Mouse (Mus musculus) olfactory bulb, adult 2 months (tissue): Measurements from ENCODE around the gene Zfp148. TPM values are rescaled to one million over a fixed set of nuclear protein-coding genes. Genes with fewer than 3 reads are reported as not detected.
"Not testable (repeated sequence)": the region's sequence is repeated elsewhere in the genome, so short reads cannot be mapped to it uniquely, and the experiment has no call there.

Source experiments
- H3K27ac ChIP-seq: fragments of 200-500 bp; 2 replicates; pipeline ENCODE4 v1.5.1; 2012; ENCODE audit warnings: low read depth, low read length; ENCODE audit not compliant: insufficient read depth
- H3K4me1 ChIP-seq: fragments of 200-500 bp; 2 replicates; pipeline ENCODE4 v1.6.1; 2012; ENCODE audit warnings: low read length; ENCODE audit not compliant: control insufficient read depth, insufficient read depth
- H3K4me3 ChIP-seq: fragments of 200-500 bp; 2 replicates; pipeline ENCODE4 v1.5.1; 2012; ENCODE audit warnings: mild to moderate bottlenecking, low read depth, low read length, moderate library complexity; ENCODE audit not compliant: insufficient read depth
- CTCF ChIP-seq: fragments of 200-500 bp; IDR thresholded peaks from 2 replicates; pipeline ENCODE4 v1.5.1; 2012; ENCODE audit warnings: low read depth, mild to moderate bottlenecking, low read length, moderate library complexity; ENCODE audit not compliant: insufficient read depth
- POLR2A ChIP-seq: fragments of 200-500 bp; IDR thresholded peaks from 2 replicates; pipeline ENCODE4 v1.6.1; 2012; ENCODE audit warnings: mild to moderate bottlenecking, low read depth, low read length, moderate library complexity; ENCODE audit not compliant: insufficient read depth
- WGBS: fragments of 180-500 bp; shearing (Covaris S2); methylation state at CpG from one replicate; pipeline ENCODE4 v1.1.7; 2018; 5-methylcytosine and 5-hydroxymethylcytosine counted together
- polyA plus RNA-seq: library from polyadenylated mRNA; stranded (reverse); fragments of >200 nt; gene quantifications from 2 replicates; pipeline ENCODE4 v1.2.4, GENCODE M21; 2012; ENCODE audit warnings: low replicate concordance; ENCODE audit not compliant: missing spikeins, insufficient read depth, insufficient read length

Zfp148 gene
- polyA plus RNA-seq, result 48.4 and 83.8 TPM in 2 replicates

DNA sequence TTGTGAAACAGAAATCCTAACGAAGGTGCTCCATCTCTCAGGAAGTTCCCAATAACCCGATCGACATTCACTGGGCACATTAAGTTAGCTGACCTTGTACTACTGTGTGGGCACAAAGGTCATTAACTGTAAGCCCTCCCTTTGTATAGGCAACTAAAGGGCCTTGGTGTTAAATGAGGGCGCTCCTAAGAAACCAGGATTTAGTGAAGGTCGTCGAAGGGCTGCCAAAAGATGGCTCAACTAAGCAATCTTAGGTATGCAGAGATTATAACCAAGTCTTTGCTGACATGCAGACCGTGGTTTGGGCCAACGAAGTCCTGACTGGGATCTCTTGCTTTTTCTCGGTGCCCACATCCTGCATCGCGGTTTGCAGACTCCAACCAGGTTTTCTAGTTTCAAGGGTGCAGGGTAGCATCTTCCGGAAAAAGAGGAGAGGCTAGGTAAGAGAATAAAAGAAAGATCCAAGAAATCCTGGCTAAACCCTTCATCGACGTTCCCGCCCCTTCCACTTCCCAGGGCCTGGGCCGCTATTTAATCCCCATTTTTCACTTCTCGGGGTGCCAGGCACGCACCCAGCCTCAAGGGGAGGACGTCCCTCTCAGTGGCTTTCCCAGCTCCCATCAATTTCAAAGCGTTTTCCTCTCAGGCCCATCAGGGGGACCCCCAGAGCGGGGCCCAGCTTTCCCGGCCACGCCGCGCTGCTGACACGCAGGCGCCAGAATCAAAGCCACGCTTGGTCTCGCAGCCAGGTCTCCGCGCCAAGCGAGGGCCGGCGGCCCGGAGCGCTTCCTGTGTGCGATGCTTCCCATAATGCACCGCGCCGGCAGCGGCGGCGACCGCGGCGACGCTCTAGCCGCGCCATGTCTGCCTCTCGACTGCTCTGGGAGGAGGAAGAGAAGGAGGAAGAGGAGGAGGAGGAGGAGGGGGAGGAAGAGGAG is at the start of gene Zfp148:
Zfp148 (plus strand) TSS at position 893 of the 938 bp plus-strand sequence.
- not testable (repeated sequence) for H3K4me1 ChIP-seq
- WGBS, result 2% methylated on average over 50 of the region's 50 CpGs
- 0 out of 2 replicates have a peak, but pooled peaks have one; percentile 35 for TF ChIP-seq CTCF
- TF ChIP-seq POLR2A, result peak; percentile 80
- peak within 1 kb of the TSS; percentile 69 for H3K4me3 ChIP-seq
- peak within 1 kb of the TSS; percentile 96 for H3K27ac ChIP-seq

DNA sequence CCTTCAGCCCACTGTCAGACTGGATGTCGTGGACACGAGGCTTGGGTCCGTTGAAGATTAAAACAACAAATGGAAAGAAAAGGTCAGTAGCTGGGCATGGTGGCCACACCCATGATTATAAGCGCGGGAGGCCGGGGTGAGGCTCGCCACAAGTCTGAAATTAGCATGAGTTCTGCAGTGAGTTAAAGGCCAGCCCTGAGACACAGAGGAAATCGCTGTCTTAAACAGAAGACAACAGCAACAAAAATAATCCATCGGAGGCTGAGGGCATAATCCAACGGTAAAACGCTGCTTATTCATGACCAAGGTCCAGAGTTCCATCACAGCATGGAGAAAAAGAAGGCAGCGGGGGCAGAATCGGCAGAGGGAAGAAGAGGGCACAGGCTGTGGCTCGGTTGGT is 47.6 kb upstream of the Zfp148 start:
- Histone ChIP-seq H3K4me3 (no peak overlapping the region), H3K4me1 (peaks cover 11% of the 10 kb centered on the region), H3K27ac (no peak overlapping the region)
- no peak for TF ChIP-seq CTCF
- no peak for TF ChIP-seq POLR2A
- 83% methylated on average over 14 of the region's 14 CpGs for WGBS

DNA sequence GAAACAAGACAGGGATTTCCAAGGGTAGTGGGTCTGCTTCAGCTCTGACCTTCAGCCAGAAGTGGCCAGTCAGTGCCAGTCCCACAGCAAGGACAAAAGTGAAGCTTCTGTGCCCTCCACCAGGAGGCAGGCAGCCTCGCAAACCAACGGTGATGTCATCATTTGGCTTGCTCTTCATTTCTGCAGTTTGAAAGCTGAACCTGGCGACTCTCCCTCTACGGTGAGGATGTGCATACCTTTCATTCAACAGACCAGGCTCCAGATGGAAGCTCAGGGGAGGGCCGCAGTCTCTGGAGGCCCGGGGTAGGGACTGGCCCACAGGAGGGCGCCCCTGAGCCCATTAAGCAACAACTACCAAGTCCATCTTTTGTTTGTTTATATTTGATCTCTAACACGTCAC is 43.5 kb upstream of the Zfp148 start:
- TF ChIP-seq POLR2A (no peak), CTCF (peak; percentile 86; the same call in 1 of the 2 replicates)
- Histone ChIP-seq H3K4me1 (peaks cover 11% of the 10 kb centered on the region), H3K27ac (no peak overlapping the region), H3K4me3 (peak overlapping the region; percentile 13; the same call in 1 of the 2 replicates)
- WGBS, result 9% methylated on average over 8 of the region's 8 CpGs

DNA sequence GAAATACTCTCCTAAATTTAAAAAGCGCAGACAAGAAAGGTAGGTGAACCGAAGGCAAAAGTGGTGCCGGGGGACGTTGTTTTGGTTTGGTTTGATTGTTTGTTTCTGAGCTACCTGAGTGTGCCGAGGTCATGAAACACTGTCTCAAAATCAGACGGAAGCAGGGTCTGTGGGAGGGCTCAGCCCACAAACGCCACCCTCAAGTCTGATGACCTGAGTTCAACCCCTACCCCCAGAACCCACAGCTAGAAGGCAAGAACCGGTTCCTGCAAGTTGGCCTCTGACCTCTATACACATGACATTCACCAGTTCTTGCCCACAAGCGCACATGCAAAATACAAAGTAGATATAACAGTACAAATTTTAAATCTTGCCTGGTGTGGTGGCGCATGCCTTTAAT is 43.0 kb upstream of the Zfp148 start:
- no peak overlapping the region for H3K4me3 ChIP-seq
- 88% methylated on average over 10 of the region's 10 CpGs for WGBS
- no peak for TF ChIP-seq CTCF
- TF ChIP-seq POLR2A, result no peak
- no peak overlapping the region for H3K27ac ChIP-seq
- peaks cover 11% of the 10 kb centered on the region for H3K4me1 ChIP-seq

DNA sequence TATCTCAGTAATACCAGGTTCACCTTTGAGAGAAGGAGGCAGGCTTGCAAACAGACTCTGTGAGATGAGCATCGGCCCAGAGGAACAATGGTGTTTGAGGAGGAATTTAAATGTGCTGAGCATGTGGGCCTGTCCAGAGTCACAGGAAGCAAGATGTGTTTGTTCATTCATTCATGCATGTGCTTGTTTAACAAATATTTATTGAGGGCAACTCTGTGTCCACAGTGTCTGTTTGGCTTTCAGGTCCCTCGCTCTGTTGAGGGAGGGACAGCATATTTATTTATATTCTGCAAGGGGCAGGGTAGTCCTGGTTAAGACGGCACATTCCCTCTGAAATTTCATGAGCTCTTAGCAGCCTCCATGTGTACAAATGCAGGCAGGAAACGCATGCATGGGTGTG is 42.1 kb upstream of the Zfp148 start:
- TF ChIP-seq POLR2A, result no peak
- no peak for TF ChIP-seq CTCF
- no peak overlapping the region for H3K27ac ChIP-seq
- 75% methylated on average over 4 of the region's 4 CpGs for WGBS

DNA sequence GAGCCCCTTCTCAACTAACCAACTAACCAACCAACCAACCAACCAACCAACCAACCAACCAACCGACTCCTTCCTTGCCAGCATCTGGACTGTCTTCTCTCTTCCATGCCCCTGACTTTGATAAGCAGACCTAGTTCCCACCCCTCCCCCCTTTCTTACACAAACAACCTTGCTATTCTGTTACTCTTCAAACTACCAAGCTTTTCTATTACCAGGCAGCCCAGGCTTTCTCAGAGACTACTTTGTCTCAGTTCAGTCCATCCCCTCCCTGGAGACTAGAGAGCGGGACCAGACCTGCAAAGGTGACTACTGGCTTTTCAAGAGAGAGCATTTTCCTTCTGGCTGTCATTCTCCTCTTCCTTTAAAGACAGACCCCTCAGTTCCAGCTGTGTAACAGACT is 41.2 kb upstream of the Zfp148 start:
- WGBS, result 91% methylated on average over 2 of the region's 2 CpGs
- TF ChIP-seq CTCF (no peak), POLR2A (no peak)

More for the DNA sequence above, 42.1 kb upstream of the Zfp148 start:
- peaks cover 15% of the 10 kb centered on the region for H3K4me1 ChIP-seq
- no peak overlapping the region for H3K4me3 ChIP-seq

DNA sequence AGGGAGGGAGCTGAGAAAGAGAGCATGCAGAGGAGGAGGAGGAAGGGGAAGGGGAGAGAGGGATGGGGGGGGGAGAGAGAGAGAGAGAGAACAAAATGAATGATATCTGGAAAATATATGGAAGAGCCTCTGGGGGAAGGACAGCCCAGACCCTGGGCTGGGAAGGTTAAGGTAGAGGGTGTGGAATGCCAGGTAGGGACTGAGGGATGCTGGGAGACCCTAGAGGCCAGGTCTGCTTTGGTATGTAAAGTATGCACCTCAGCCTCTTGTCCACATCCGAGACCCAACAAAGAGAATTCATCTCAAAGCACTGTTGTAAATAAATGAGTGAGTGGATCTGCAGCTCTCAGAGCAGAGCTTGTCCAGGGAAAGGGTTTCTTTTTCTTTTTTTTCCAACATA is 38.3 kb upstream of the Zfp148 start:
- Histone ChIP-seq H3K27ac (no peak overlapping the region), H3K4me1 (peaks cover 20% of the 10 kb centered on the region), H3K4me3 (no peak overlapping the region)
- TF ChIP-seq CTCF (no peak), POLR2A (no peak)
- WGBS, result 79% methylated on average over 1 of the region's 1 CpGs

More for the DNA sequence above, 41.2 kb upstream of the Zfp148 start:
- Histone ChIP-seq H3K4me1 (peaks cover 20% of the 10 kb centered on the region), H3K4me3 (no peak overlapping the region), H3K27ac (no peak overlapping the region)

DNA sequence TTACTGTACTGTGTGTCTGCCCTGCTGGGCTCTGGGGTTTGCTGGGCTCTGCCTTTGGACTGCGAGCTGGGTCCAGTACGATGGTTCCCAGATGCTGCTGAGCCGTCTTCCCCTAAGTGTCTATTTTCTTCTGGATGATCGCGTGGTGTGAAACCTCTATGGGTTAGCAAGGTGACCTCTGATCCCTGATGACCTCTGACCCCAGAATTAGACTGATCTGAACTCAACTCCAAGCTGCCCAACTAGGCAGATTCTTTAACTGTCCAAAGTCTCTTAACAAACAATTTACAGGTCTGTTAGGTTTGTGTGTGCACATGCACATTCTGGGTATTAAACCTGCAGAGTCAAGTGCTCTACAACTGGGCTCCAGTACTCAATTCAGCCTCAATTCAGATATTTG is 37.5 kb upstream of the Zfp148 start:
- Histone ChIP-seq H3K27ac (no peak overlapping the region), H3K4me3 (no peak overlapping the region), H3K4me1 (peaks cover 15% of the 10 kb centered on the region)
- TF ChIP-seq CTCF (no peak), POLR2A (no peak)
- 91% methylated on average over 5 of the region's 5 CpGs for WGBS

DNA sequence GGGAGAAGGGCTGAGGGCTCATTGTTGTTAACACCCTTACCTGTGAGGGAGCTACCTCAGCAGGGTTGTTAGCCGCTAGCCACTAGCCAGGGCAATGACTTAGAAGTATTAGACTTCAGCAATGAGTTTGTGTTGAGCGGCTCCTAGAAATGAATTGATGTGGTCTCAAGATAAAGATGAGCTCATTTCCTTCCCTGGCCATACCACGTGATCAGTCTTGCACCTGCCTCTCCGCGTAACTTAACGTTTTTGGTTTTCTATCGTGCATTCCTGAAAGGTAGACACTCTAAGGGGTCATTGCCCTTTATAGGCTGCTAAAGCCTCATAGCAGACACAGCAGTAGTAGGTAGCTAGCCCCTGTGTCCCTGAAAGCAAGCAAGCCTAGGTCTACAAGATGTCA is 37.0 kb upstream of the Zfp148 start:
- TF ChIP-seq POLR2A (no peak), CTCF (no peak)
- Histone ChIP-seq H3K4me3 (no peak overlapping the region), H3K4me1 (peaks cover 15% of the 10 kb centered on the region), H3K27ac (peak overlapping the region; percentile 83)
- 90% methylated on average over 7 of the region's 7 CpGs for WGBS
